Mouse (Mus musculus): ENCODE results near the gene Prkar1b. TPM values are rescaled to one million over a fixed set of nuclear protein-coding genes. Genes with fewer than 3 reads are reported as not detected.

Prkar1b gene
- polyA plus RNA-seq, 1 experiment, result 3.6 TPM

DNA sequence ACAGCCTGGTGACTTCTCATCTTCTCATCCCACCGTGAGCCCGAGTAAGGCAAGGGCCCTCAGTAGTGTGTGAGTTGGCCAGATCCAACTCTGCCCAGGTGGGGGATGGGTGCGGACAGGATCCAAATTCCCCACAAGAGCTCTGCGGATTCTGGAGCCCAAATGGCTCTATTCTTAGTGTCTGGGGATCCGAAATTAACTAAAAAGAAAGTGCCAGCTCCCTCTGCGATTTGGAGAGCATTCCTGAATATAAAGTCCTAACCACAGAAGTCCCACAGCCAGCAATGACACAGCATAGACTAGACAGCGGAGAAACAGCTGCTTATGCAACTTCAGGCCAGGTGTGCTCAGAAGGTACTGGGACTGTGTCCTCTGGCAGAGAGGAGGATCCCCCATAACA, 100.4 kb downstream of the Prkar1b start:
- H3K27me3 ChIP-seq (ENCODE audit: control insufficient read depth, insufficient read depth, low read length), result no peaks in the 10 kb centered on the region
- DNase-seq, result no peak
- 88% methylated on average over 7 of the region's 7 CpGs for WGBS
- H3K36me3 ChIP-seq (ENCODE audit: control insufficient read depth, insufficient read depth, low read length), result no peaks in the 10 kb centered on the region
- no peaks in the 10 kb centered on the region for H3K4me1 ChIP-seq (replicated peaks; ENCODE audit: control insufficient read depth, insufficient read depth, low read length)
- no peak overlapping the region for H3K4me3 ChIP-seq (ENCODE audit: control insufficient read depth, insufficient read depth, low read length)
- H3K27ac ChIP-seq (ENCODE audit: control insufficient read depth, insufficient read depth, low read length), result no peak overlapping the region
- TF ChIP-seq POLR2A (IDR thresholded peaks at IDR 0.05; ENCODE audit: control insufficient read depth, extremely low read depth, insufficient read depth, low read length, poor library complexity) (no peak), CTCF (IDR thresholded peaks at IDR 0.05; ENCODE audit: borderline replicate concordance, control insufficient read depth, extremely low read depth, insufficient read depth, low read length, poor library complexity) (no peak)

DNA sequence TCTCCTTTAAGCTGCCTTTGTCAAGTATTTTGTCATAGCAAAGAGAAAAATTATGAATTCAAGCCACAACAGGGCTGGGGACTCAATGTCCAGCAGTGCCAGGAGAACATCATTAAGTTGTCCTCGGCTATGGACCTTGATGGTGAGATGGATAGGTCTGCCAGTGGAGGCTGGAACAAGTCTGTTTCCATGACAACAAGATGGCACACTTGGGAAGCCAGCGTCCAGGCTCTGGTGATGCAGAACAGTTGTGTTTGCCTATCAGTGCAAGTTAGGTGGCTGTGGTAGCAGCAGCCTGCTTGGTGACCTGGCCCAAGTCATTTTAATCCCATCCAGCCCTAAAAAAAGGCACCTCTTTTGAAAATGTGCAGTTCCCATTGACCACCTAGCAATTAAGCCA, 102.6 kb downstream of the Prkar1b start:
- H3K4me3 ChIP-seq (ENCODE audit: control insufficient read depth, insufficient read depth, low read length), result no peak overlapping the region
- WGBS, result 81% methylated on average over 2 of the region's 2 CpGs
- H3K4me1 ChIP-seq (replicated peaks; ENCODE audit: control insufficient read depth, insufficient read depth, low read length), result no peaks in the 10 kb centered on the region
- no peaks in the 10 kb centered on the region for H3K36me3 ChIP-seq (ENCODE audit: control insufficient read depth, insufficient read depth, low read length)
- no peaks in the 10 kb centered on the region for H3K27me3 ChIP-seq (ENCODE audit: control insufficient read depth, insufficient read depth, low read length)
- TF ChIP-seq CTCF (IDR thresholded peaks at IDR 0.05; ENCODE audit: borderline replicate concordance, control insufficient read depth, extremely low read depth, insufficient read depth, low read length, poor library complexity) (no peak), POLR2A (IDR thresholded peaks at IDR 0.05; ENCODE audit: control insufficient read depth, extremely low read depth, insufficient read depth, low read length, poor library complexity) (no peak)
- no peak overlapping the region for H3K27ac ChIP-seq (ENCODE audit: control insufficient read depth, insufficient read depth, low read length)
- no peak for DNase-seq

DNA sequence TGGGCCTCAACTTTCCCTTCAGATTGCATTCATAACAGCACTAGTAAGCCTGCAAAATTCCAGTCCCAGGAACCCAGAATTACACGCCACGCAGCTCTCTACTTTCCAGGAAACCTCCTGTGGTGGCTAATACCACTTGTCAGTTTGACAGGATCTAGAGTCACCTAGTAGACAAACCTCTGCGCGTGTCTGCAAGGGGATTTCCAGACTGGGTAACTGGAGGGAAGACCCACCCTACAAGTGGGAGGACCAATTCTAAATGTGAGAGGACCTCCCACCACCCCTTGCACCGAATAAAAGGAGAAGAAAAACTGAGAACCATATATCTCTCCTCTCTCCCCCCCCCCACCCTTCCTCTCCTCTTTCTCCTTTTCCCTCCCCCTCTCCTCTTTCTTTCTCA, 103.2 kb downstream of the Prkar1b start:
- Histone ChIP-seq H3K27ac (ENCODE audit: control insufficient read depth, insufficient read depth, low read length) (no peak overlapping the region), H3K4me3 (ENCODE audit: control insufficient read depth, insufficient read depth, low read length) (no peak overlapping the region), H3K36me3 (ENCODE audit: control insufficient read depth, insufficient read depth, low read length) (no peaks in the 10 kb centered on the region), H3K27me3 (ENCODE audit: control insufficient read depth, insufficient read depth, low read length) (no peaks in the 10 kb centered on the region), H3K4me1 (replicated peaks; ENCODE audit: control insufficient read depth, insufficient read depth, low read length) (no peaks in the 10 kb centered on the region)
- 15% methylated on average over 5 of the region's 5 CpGs for WGBS
- no peak for DNase-seq
- TF ChIP-seq POLR2A (IDR thresholded peaks at IDR 0.05; ENCODE audit: control insufficient read depth, extremely low read depth, insufficient read depth, low read length, poor library complexity) (no peak), CTCF (IDR thresholded peaks at IDR 0.05; ENCODE audit: borderline replicate concordance, control insufficient read depth, extremely low read depth, insufficient read depth, low read length, poor library complexity) (no peak)

DNA sequence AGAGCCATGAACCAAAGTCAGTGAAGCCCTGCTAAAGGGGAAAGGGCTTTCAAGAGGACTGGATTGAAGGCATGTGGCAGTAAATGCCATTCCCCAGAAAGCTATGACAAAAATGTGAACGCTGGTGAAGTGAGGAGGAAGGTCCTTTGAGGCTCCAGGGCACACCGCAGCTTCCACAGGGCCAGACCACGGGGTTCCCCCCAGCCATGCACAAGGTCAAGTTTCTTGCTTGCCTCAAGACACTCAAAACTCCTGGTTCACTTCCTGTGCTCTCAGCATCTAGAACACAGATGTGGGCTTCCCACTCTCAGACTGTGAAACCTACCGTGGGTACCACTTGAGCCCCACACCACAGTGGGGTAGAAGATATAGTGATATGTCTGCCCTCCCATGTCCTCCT, 106.3 kb downstream of the Prkar1b start:
- no peaks in the 10 kb centered on the region for H3K4me1 ChIP-seq (replicated peaks; ENCODE audit: control insufficient read depth, insufficient read depth, low read length)
- no peak for DNase-seq
- H3K4me3 ChIP-seq (ENCODE audit: control insufficient read depth, insufficient read depth, low read length), result no peak overlapping the region
- TF ChIP-seq CTCF (IDR thresholded peaks at IDR 0.05; ENCODE audit: borderline replicate concordance, control insufficient read depth, extremely low read depth, insufficient read depth, low read length, poor library complexity), result no peak
- no peak for TF ChIP-seq POLR2A (IDR thresholded peaks at IDR 0.05; ENCODE audit: control insufficient read depth, extremely low read depth, insufficient read depth, low read length, poor library complexity)
- H3K27me3 ChIP-seq (ENCODE audit: control insufficient read depth, insufficient read depth, low read length), result no peaks in the 10 kb centered on the region
- no peaks in the 10 kb centered on the region for H3K36me3 ChIP-seq (ENCODE audit: control insufficient read depth, insufficient read depth, low read length)
- 14% methylated on average over 4 of the region's 4 CpGs for WGBS
- no peak overlapping the region for H3K27ac ChIP-seq (ENCODE audit: control insufficient read depth, insufficient read depth, low read length)

DNA sequence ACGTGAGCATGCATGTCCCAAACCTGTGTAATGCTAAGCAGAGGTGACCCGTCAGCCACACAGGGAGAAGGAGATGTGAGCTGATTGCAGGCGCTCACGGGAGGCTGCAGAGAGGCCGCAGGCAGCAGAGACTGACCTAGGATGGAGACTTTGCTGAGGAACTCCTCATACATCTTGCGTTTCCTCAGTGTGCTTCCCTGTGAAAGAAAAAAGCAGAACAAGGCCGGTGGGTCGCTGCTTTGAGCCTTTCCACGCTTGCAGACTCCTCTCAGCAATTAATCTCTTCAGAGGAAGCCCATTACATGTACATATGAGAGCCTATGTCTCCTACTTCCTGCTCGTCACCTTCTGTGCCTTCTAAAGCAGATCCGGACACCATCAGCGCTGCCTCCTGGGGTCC, 107.5 kb downstream of the Prkar1b start:
- no peaks in the 10 kb centered on the region for H3K36me3 ChIP-seq (ENCODE audit: control insufficient read depth, insufficient read depth, low read length)
- TF ChIP-seq CTCF (IDR thresholded peaks at IDR 0.05; ENCODE audit: borderline replicate concordance, control insufficient read depth, extremely low read depth, insufficient read depth, low read length, poor library complexity), result no peak
- TF ChIP-seq POLR2A (IDR thresholded peaks at IDR 0.05; ENCODE audit: control insufficient read depth, extremely low read depth, insufficient read depth, low read length, poor library complexity), result no peak
- no peaks in the 10 kb centered on the region for H3K4me1 ChIP-seq (replicated peaks; ENCODE audit: control insufficient read depth, insufficient read depth, low read length)
- WGBS, result 34% methylated on average over 12 of the region's 12 CpGs
- no peaks in the 10 kb centered on the region for H3K27me3 ChIP-seq (ENCODE audit: control insufficient read depth, insufficient read depth, low read length)
- no peak overlapping the region for H3K4me3 ChIP-seq (ENCODE audit: control insufficient read depth, insufficient read depth, low read length)
- no peak overlapping the region for H3K27ac ChIP-seq (ENCODE audit: control insufficient read depth, insufficient read depth, low read length)
- no peak for DNase-seq

DNA sequence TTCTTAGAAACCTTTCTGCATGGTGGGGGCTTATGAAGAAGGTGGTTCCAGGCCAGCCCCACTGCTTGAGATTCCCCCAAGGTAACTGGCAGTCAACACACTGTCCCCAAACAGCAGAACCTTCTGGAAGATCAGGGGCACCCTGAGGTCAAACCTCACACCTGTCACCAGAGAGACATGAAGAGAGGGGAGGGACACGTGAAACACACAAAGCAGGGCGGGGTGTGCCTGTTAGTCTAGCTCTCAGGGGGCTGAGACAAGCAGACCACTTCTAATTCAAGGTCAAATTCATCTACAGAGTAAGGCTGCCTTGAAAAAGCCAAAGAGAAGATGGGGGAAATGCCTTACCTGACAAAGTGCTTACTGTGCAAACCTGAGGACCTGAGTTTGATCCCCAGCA, 114.6 kb downstream of the Prkar1b start:
- TF ChIP-seq CTCF (IDR thresholded peaks at IDR 0.05; ENCODE audit: borderline replicate concordance, control insufficient read depth, extremely low read depth, insufficient read depth, low read length, poor library complexity) (no peak), POLR2A (IDR thresholded peaks at IDR 0.05; ENCODE audit: control insufficient read depth, extremely low read depth, insufficient read depth, low read length, poor library complexity) (no peak)
- DNase-seq, result no peak
- 0 out of 2 replicates have a peak, but pooled peaks cover 3% of the 10 kb centered on the region for H3K4me1 ChIP-seq (replicated peaks; ENCODE audit: control insufficient read depth, insufficient read depth, low read length)
- 72% methylated on average over 2 of the region's 2 CpGs for WGBS
- H3K4me3 ChIP-seq (ENCODE audit: control insufficient read depth, insufficient read depth, low read length), result no peak overlapping the region
- H3K27ac ChIP-seq (ENCODE audit: control insufficient read depth, insufficient read depth, low read length), result no peak overlapping the region
- no peaks in the 10 kb centered on the region for H3K27me3 ChIP-seq (ENCODE audit: control insufficient read depth, insufficient read depth, low read length)
- H3K36me3 ChIP-seq (ENCODE audit: control insufficient read depth, insufficient read depth, low read length), result no peaks in the 10 kb centered on the region

DNA sequence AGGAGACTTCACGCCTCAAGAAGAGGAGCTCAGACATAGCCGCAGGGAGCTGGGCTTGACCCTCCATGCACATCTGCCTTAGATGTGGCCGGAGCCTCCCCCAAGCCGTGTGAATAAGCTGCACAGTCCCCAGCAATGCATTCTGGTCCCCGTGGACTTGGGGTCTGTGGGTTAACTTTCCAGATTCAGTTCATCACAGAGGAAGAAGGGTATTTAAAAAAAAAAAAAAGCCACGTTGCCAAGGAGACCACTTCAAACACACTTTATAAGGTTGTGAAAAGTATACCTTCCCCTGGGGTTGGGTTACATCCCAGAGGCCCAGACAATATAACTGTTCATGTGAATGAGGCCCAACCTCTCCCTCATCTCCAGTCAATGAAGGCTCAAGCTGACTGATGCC, 115.1 kb downstream of the Prkar1b start:
- WGBS, result 15% methylated on average over 6 of the region's 6 CpGs

More for the DNA sequence above, 115.1 kb downstream of the Prkar1b start:
- TF ChIP-seq POLR2A (IDR thresholded peaks at IDR 0.05; ENCODE audit: control insufficient read depth, extremely low read depth, insufficient read depth, low read length, poor library complexity), result no peak
- TF ChIP-seq CTCF (IDR thresholded peaks at IDR 0.05; ENCODE audit: borderline replicate concordance, control insufficient read depth, extremely low read depth, insufficient read depth, low read length, poor library complexity), result no peak
- H3K27me3 ChIP-seq (ENCODE audit: control insufficient read depth, insufficient read depth, low read length), result no peaks in the 10 kb centered on the region
- no peak for DNase-seq
- no peak overlapping the region for H3K4me3 ChIP-seq (ENCODE audit: control insufficient read depth, insufficient read depth, low read length)
- no peak overlapping the region for H3K27ac ChIP-seq (ENCODE audit: control insufficient read depth, insufficient read depth, low read length)
- H3K4me1 ChIP-seq (replicated peaks; ENCODE audit: control insufficient read depth, insufficient read depth, low read length), result 0 out of 2 replicates have a peak, but pooled peaks cover 3% of the 10 kb centered on the region
- no peaks in the 10 kb centered on the region for H3K36me3 ChIP-seq (ENCODE audit: control insufficient read depth, insufficient read depth, low read length)

Measured in thymus, adult 2 months (tissue).